Mouse (Mus musculus) liver, postnatal 0 days (tissue): ENCODE measurements around the gene 4930544D05Rik. TPM values are rescaled to one million over a fixed set of nuclear protein-coding genes. Genes with fewer than 3 reads are reported as not detected.
A peak's percentile ranks its signal among the peaks of the same experiment; 100 is the strongest.

Experiments used
- ATAC-seq: fragments of 200-750 bp; cut with Nextera tagmentation; 2 replicates; pipeline ENCODE4 v1.8.0; 2017; ENCODE audit warnings: mild to moderate bottlenecking, moderate library complexity
- DNase-seq: peaks from one replicate; pipeline ENCODE4 v3.0.0-alpha.2; 2016
- H3K27ac ChIP-seq: fragments of 300-500 bp; sonication (generic); 2 replicates; pipeline ENCODE4 v1.5.1; 2014; ENCODE audit warnings: antibody characterized with exemption, moderate library complexity, mild to moderate bottlenecking, low read depth
- H3K27me3 ChIP-seq: fragments of 300-500 bp; sonication (generic); 2 replicates; pipeline ENCODE4 v1.6.1; 2014; ENCODE audit warnings: low read length, control low read depth, mixed read lengths; ENCODE audit not compliant: insufficient read depth
- H3K36me3 ChIP-seq: fragments of 300-500 bp; sonication (generic); replicated peaks from 2 replicates; pipeline ENCODE4 v1.6.1; 2014; ENCODE audit warnings: mild to moderate bottlenecking, control low read depth, low read length, moderate library complexity, mixed read lengths; ENCODE audit not compliant: insufficient read depth
- H3K4me1 ChIP-seq: fragments of 300-500 bp; sonication (generic); 2 replicates; pipeline ENCODE4 v1.6.1; 2014; ENCODE audit warnings: antibody characterized with exemption, mild to moderate bottlenecking, control low read depth; ENCODE audit not compliant: insufficient read depth
- H3K4me2 ChIP-seq: fragments of 300-500 bp; sonication (generic); 2 replicates; pipeline ENCODE4 v1.6.1; 2014; ENCODE audit warnings: low read depth, mild to moderate bottlenecking, low read length, moderate library complexity, mixed read lengths
- H3K4me3 ChIP-seq: fragments of 300-500 bp; sonication (generic); 2 replicates; pipeline ENCODE4 v1.5.1; 2014; ENCODE audit warnings: low read depth, low read length
- H3K9ac ChIP-seq: fragments of 300-500 bp; sonication (generic); replicated peaks from 2 replicates; pipeline ENCODE4 v1.6.1; 2014; ENCODE audit warnings: mild to moderate bottlenecking, moderate library complexity
- H3K9me3 ChIP-seq: fragments of 300-500 bp; sonication (generic); 2 replicates; pipeline ENCODE4 v1.6.1; 2016; ENCODE audit warnings: mild to moderate bottlenecking, control low read depth, low read length, mixed read lengths
- CTCF ChIP-seq: sonication (generic); IDR thresholded peaks from 2 replicates; pipeline ENCODE4 v1.5.1; 2016; ENCODE audit warnings: antibody characterized with exemption, low read depth
- EP300 ChIP-seq: IDR thresholded peaks from 2 replicates; pipeline ENCODE4 v1.6.1; 2016; ENCODE audit warnings: antibody characterized with exemption, low read depth, mild to moderate bottlenecking
- WGBS: fragments of 180-500 bp; shearing (Covaris S2); extraction: QIAGEN DNeasy Blood & Tissue Kit; methylation state at CpG from one replicate; pipeline ENCODE4 v1.1.7; 2014; ENCODE audit not compliant: insufficient replicate concordance; 5-methylcytosine and 5-hydroxymethylcytosine counted together
- polyA plus RNA-seq: library from polyadenylated mRNA; unstranded; fragments of >200 nt; fragmentation: Nextera tagmentation; extraction: Ambion mirVana; gene quantifications from 2 replicates; pipeline ENCODE4 v1.2.1, GENCODE M21; 2015

4930544D05Rik gene
- polyA plus RNA-seq, 1 experiment from 2014 or later, result not detected

DNA sequence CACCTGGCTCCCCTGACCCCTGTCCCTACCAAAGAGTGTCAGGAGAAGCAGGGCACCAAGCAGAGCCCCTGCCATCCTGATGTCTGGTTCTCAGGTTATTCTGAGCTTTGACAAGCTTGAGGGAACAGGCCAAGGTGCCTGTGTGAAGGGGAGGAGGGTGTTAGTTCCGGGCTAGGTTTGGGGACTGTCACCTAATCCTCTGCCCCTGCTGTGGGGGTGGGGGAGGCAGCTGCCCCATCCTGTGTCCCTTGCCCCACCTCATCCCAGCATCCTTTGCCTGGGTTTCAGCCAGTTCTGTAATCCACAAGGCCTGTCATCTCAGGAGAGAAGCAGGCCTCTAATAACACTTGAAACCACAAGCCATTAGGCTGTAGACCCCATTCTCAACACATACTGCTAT lies 3.5 kb downstream of the 4930544D05Rik start, which contains the start of gene Chrne:
Chrne (minus strand) TSS at position 116 of the 400 bp plus-strand sequence.
- DNase-seq, result no peak

DNA sequence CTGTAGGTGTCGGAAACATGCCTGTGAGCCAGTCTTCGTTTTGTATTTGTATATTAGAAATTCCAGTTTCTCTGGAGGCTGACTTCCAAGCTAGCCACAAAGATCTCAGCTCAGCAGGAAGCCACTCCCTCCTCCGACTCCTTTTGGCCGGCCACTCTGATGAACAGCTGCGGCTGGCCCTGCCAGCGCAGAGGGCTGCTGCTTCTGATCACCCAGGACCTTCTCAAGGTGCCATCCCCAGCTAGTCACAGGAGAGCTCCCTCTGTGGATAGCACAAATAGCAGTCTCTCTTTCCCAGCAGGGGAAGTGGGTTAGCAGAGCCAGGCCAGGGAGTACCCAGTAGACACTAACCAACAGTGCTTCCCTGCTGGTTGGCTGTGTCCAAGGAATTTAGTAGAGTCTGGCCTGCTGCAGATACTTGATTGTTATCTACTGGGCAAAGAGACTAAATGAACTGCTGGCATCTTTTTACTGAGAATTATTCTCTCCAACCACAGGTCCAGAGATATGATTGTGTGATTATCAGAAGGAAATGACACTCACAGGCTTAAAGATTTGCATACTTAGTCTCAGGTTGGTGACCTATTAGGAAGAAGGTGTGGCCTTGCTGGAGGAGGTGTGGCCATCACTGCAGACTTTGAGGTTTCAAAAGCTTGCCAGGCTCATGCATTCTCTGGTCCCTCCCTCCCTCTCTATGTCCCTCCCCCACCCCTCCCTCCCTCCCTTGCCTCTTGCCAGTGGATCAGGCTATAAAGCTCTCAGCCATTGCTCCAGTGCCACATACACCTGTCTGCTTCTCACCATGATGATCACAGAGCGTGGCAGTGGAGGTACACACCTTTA lies 6.5 kb downstream of the 4930544D05Rik start:
- peak; percentile 59 for ATAC-seq
- 62% methylated on average over 7 of the region's 7 CpGs for WGBS
- H3K4me2 ChIP-seq, result no peak overlapping the region

More for the DNA sequence above, 3.5 kb downstream of the 4930544D05Rik start, which contains the start of gene Chrne:
- TF ChIP-seq CTCF, result no peak
- no peak for TF ChIP-seq EP300
- Histone ChIP-seq H3K9me3 (no peaks in the 10 kb centered on the region), H3K4me1 (peaks cover 14% of the 10 kb centered on the region), H3K4me2 (no peak within 1 kb of the TSS), H3K4me3 (no peak within 1 kb of the TSS), H3K27me3 (no peaks in the 10 kb centered on the region), H3K36me3 (no peaks in the 10 kb centered on the region), H3K27ac (no peak within 1 kb of the TSS), H3K9ac (no peak within 1 kb of the TSS)
- ATAC-seq, result no peak
- 65% methylated on average over 1 of the region's 1 CpGs for WGBS

DNA sequence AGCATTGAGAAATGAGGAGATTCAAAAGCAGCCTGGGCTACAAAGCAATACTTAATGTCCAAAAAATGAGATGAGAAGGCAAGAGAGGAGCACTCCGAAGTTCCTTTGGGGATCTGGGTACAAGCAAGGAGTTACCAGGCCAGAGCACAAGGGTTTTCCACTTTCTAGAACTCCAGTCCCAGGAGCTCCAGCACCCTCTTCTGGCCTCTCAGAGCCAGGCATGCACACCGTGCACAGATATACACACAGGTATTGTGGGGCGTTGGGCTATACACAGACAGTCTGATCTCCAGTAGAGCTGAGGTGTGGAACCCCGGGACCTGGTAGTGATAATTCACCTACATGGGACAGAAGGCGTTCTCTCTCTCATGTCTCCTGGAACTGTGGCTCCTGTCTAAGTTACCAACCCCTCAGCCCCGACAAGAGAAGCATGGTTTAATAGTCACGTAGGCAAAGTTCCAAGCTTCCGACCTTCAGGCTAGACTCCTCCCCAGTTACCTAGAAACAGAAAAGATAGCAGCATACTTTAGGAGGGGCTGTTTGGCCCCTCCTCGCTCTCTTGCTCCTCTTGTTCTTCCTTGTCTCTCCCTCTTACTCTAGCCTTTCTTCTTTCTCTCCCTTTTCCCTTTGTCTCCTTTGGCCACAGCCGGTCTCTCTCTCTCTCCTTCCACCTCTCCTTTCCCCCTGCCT lies 7.5 kb downstream of the 4930544D05Rik start:
- H3K4me1 ChIP-seq, result peaks cover 4% of the 10 kb centered on the region; the same call in 1 of the 2 replicates
- DNase-seq (no peak), ATAC-seq (no peak)
- H3K4me3 ChIP-seq, result no peak overlapping the region
- no peaks in the 10 kb centered on the region for H3K27me3 ChIP-seq
- H3K4me2 ChIP-seq, result no peak overlapping the region
- no peak overlapping the region for H3K9ac ChIP-seq
- H3K9me3 ChIP-seq, result no peaks in the 10 kb centered on the region
- H3K36me3 ChIP-seq, result no peaks in the 10 kb centered on the region
- H3K27ac ChIP-seq, result no peak overlapping the region
- 80% methylated on average over 10 of the region's 10 CpGs for WGBS
- TF ChIP-seq EP300 (no peak), CTCF (peak; percentile 49)

More for the DNA sequence above, 6.5 kb downstream of the 4930544D05Rik start:
- H3K4me1 ChIP-seq, result peaks cover 4% of the 10 kb centered on the region; the same call in 1 of the 2 replicates
- no peak for TF ChIP-seq EP300
- no peak overlapping the region for H3K27ac ChIP-seq
- no peaks in the 10 kb centered on the region for H3K36me3 ChIP-seq
- H3K9ac ChIP-seq, result no peak overlapping the region
- DNase-seq, result no peak
- H3K4me3 ChIP-seq, result no peak overlapping the region
- no peaks in the 10 kb centered on the region for H3K27me3 ChIP-seq
- no peaks in the 10 kb centered on the region for H3K9me3 ChIP-seq

DNA sequence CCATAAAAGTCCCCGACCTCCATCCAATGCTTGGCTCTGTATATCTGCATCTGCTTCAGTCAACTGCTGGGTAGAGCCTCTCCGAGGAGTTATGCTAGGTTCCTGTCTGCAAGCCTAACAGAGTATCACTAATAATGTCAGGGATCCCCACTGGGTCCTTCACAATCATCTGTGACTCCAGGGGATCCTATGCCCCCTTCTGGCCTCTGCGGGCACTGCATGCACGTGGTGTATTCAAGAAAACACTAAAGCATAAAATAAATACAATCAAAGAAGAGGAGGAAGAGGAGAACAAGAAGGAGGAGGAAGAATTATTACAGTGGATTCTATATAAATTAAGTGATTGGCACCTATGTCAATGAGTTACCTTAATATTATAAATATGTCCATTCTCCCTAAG lies 9.8 kb downstream of the 4930544D05Rik start:
- DNase-seq, result peak; percentile 80
- 29% methylated on average over 4 of the region's 4 CpGs for WGBS

DNA sequence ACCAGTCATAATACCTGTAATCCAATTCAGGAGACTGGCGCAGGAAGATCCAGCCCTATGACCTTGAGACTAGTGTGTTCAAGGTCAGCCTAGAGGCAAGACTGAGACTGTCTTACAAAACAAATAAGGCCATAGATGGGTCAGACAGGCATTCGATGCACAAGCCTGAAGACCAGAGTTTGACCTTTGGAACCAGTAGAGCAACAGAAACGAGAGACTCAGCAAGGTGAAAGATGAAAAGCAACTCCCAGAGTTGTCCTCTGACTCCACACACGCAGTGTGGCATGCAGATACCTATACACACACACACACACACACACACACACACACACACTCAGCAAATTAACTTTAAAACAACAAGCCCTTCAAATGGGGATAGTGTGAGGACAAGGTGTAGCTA lies 11.2 kb downstream of the 4930544D05Rik start:
- H3K36me3 ChIP-seq, result no peaks in the 10 kb centered on the region
- H3K4me3 ChIP-seq, result no peak overlapping the region
- H3K27ac ChIP-seq, result 0 out of 2 replicates have a peak overlapping the region, but pooled peaks have one; percentile 25
- no peaks in the 10 kb centered on the region for H3K9me3 ChIP-seq
- peak; percentile 50; the same call in 1 of the 2 replicates for ATAC-seq
- no peak for TF ChIP-seq CTCF
- TF ChIP-seq EP300, result no peak
- DNase-seq, result no peak
- H3K9ac ChIP-seq, result no peak overlapping the region
- 61% methylated on average over 4 of the region's 4 CpGs for WGBS
- H3K27me3 ChIP-seq, result no peaks in the 10 kb centered on the region
- H3K4me1 ChIP-seq, result peaks cover 9% of the 10 kb centered on the region
- H3K4me2 ChIP-seq, result no peak overlapping the region

More for the DNA sequence above, 9.8 kb downstream of the 4930544D05Rik start:
- H3K4me3 ChIP-seq, result no peak overlapping the region
- H3K4me2 ChIP-seq, result no peak overlapping the region
- H3K4me1 ChIP-seq, result peaks cover 9% of the 10 kb centered on the region
- H3K27ac ChIP-seq, result no peak overlapping the region
- no peaks in the 10 kb centered on the region for H3K27me3 ChIP-seq
- no peaks in the 10 kb centered on the region for H3K36me3 ChIP-seq
- TF ChIP-seq CTCF (peak; percentile 77), EP300 (no peak)
- H3K9me3 ChIP-seq, result no peaks in the 10 kb centered on the region
- ATAC-seq, result no peak
- no peak overlapping the region for H3K9ac ChIP-seq

DNA sequence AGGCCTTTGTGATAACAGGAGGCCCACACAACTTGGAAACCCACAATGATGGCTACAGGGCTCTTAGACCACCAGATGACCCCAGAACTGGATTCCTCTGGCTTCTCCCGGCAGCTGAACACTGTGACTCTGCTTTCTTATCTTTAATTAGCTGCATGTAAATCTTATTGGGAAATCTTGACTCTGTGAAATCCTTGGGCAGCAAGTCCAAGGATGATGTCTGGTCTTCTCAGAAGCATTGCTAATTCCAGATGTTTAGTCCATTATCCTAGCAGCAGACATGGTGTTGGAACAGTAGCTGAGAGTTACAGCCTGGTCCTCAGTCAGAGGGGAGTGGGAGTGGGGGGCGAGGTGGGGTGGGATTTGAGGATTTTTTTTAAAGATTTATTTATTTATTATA lies 12.8 kb downstream of the 4930544D05Rik start:
- DNase-seq (no peak), ATAC-seq (no peak)
- H3K4me3 ChIP-seq, result no peak overlapping the region
- H3K4me1 ChIP-seq, result peaks cover 9% of the 10 kb centered on the region
- H3K4me2 ChIP-seq, result no peak overlapping the region
- H3K27ac ChIP-seq, result no peak overlapping the region
- H3K27me3 ChIP-seq, result no peaks in the 10 kb centered on the region
- TF ChIP-seq EP300 (no peak), CTCF (no peak)
- no peaks in the 10 kb centered on the region for H3K9me3 ChIP-seq
- 59% methylated on average over 2 of the region's 2 CpGs for WGBS
- H3K36me3 ChIP-seq, result no peaks in the 10 kb centered on the region
- no peak overlapping the region for H3K9ac ChIP-seq
